Mouse (Mus musculus) forebrain, embryonic 16.5 days (tissue): Measurements from ENCODE around the gene Skiv2l. TPM values are rescaled to one million over a fixed set of nuclear protein-coding genes. Genes with fewer than 3 reads are reported as not detected.

Source experiments
- ATAC-seq: fragments of 200-750 bp; cut with Nextera tagmentation; 2 replicates; pipeline ENCODE4 v1.8.0; 2017; ENCODE audit warnings: mild to moderate bottlenecking, moderate library complexity
- H3K27ac ChIP-seq: fragments of 300-500 bp; sonication (generic); 2 replicates; pipeline ENCODE4 v1.5.1; 2014; ENCODE audit warnings: low read length, control low read depth
- H3K27me3 ChIP-seq: fragments of 300-500 bp; sonication (generic); replicated peaks from 2 replicates; pipeline ENCODE4 v1.6.1; 2014; ENCODE audit warnings: low read length; ENCODE audit not compliant: control insufficient read depth, insufficient read depth
- H3K36me3 ChIP-seq: fragments of 300-500 bp; sonication (generic); 2 replicates; pipeline ENCODE4 v1.6.1; 2014; ENCODE audit not compliant: control insufficient read depth, insufficient read depth
- H3K4me1 ChIP-seq: fragments of 300-500 bp; sonication (generic); replicated peaks from 2 replicates; pipeline ENCODE4 v1.6.1; 2014; ENCODE audit warnings: low read length; ENCODE audit not compliant: control insufficient read depth, insufficient read depth
- H3K4me2 ChIP-seq: fragments of 300-500 bp; sonication (generic); 2 replicates; pipeline ENCODE4 v1.6.1; 2014; ENCODE audit warnings: mild to moderate bottlenecking, low read length, control low read depth
- H3K4me3 ChIP-seq: fragments of 300-500 bp; sonication (generic); replicated peaks from 2 replicates; pipeline ENCODE4 v1.5.1; 2014; ENCODE audit warnings: mild to moderate bottlenecking, low read length, control low read depth
- H3K9ac ChIP-seq: fragments of 300-500 bp; sonication (generic); replicated peaks from 2 replicates; pipeline ENCODE4 v1.6.1; 2014; ENCODE audit warnings: low read depth, low read length, control low read depth
- H3K9me3 ChIP-seq: fragments of 300-500 bp; sonication (generic); 2 replicates; pipeline ENCODE4 v1.6.1; 2016; ENCODE audit warnings: low read length; ENCODE audit not compliant: control insufficient read depth
- WGBS: fragments of 180-500 bp; shearing (Covaris S2); extraction: QIAGEN DNeasy Blood & Tissue Kit; methylation state at CpG from one replicate; pipeline ENCODE4 v1.1.7; 2014; 5-methylcytosine and 5-hydroxymethylcytosine counted together
- polyA plus RNA-seq: library from polyadenylated mRNA; unstranded; fragments of >200 nt; fragmentation: Nextera tagmentation; extraction: Ambion mirVana; gene quantifications from 2 replicates; pipeline ENCODE4 v1.2.1, GENCODE M21; 2015

The Skiv2l gene
- polyA plus RNA-seq, 1 experiment from 2014 or later, result 65.6 TPM

DNA sequence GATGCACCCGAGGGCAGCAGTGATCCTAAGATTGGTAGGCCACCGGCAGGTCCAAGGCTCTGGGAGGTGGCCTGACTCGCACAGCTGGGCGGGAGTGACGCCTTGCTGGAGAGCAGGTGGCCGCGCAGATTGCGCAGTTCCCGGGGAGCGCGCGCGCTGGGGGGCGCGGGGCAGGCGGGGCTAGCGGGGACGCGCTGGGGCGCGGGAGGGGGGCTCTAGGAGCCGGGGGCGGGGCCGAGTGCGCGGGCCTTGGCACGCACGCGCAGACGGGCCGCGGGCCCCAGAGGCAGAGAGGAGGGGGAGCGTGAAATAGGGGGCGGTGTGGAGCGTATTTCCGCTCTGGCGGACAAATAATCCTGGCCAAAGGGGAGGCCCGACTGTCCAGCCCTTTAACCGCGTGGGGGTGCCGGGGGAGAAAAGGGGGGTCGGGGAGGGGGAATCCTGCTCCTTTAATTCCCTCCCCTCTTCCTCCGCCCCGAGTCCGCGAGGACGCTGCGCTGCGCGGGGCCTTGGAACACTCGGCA is 44.1 kb upstream of the Skiv2l start:
- H3K4me2 ChIP-seq, result peak overlapping the region; percentile 69
- H3K9ac ChIP-seq, result peak overlapping the region; percentile 93
- H3K4me3 ChIP-seq, result peak overlapping the region; percentile 55
- H3K36me3 ChIP-seq, result peaks cover 5% of the 10 kb centered on the region
- H3K4me1 ChIP-seq, result peaks cover 34% of the 10 kb centered on the region
- under 1% methylated on average over 31 of the region's 51 CpGs for WGBS
- H3K27me3 ChIP-seq, result no peaks in the 10 kb centered on the region
- peak; percentile 84 for ATAC-seq
- no peaks in the 10 kb centered on the region for H3K9me3 ChIP-seq
- peak overlapping the region; percentile 92 for H3K27ac ChIP-seq

DNA sequence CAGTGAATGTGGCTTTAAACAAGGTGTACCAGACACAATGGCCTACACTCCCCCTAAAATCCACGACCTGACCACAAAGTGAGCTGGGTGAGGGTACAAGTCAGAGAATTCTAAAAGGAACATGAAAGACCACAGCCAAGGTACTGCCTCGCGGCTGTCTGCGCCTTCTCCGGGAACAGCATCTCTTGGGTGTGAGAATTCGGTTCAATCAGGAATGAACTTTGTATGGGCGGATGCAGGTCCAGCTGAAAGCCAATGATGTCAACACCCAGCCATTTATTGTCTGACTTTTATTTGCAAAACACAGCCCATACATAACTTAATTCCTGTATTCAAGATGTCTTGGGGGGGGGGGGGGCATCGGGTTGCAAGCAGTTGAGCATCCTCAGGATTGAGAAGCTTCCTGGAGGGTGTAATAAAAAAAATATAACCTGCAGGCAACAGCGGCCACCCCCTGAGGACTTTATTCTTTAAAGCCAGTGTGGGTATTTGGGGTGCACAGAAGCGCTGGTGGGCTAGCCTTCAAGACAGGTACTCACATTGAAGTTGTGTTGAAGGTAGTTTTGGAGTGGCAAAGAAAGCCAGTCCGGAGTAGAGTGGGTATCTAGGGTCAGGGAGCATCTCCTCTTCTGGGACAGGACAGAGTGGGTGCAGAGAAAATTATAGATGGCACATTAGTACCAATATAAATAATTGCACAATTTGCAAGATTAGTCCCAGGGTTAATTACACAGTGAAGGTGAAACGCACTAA is 43.2 kb upstream of the Skiv2l start:
- no peak for ATAC-seq
- Histone ChIP-seq H3K9me3 (no peaks in the 10 kb centered on the region), H3K27ac (peak overlapping the region; percentile 75), H3K4me1 (peaks cover 34% of the 10 kb centered on the region), H3K27me3 (no peaks in the 10 kb centered on the region), H3K36me3 (peaks cover 5% of the 10 kb centered on the region), H3K4me2 (peak overlapping the region; percentile 56), H3K4me3 (peak overlapping the region; percentile 55), H3K9ac (peak overlapping the region; percentile 93)
- WGBS, result 70% methylated on average over 12 of the region's 12 CpGs

- Histone ChIP-seq H3K9ac (no peak overlapping the region), H3K4me2 (no peak overlapping the region), H3K4me3 (no peak overlapping the region), H3K27ac (no peak overlapping the region), H3K36me3 (peaks cover 3% of the 10 kb centered on the region), H3K4me1 (peaks cover 18% of the 10 kb centered on the region), H3K27me3 (no peaks in the 10 kb centered on the region), H3K9me3 (no peaks in the 10 kb centered on the region)
- ATAC-seq, result no peak
- 93% methylated on average over 2 of the region's 2 CpGs for WGBS
Measured at GRCm38 (mm10) chr17:34891377-34891776, 41.4 kb upstream of the Skiv2l start.

GRCm38 (mm10) chr17:34890074-34890743 is 40.2 kb upstream of the Skiv2l start:
- WGBS, result 89% methylated on average over 12 of the region's 12 CpGs
- H3K36me3 ChIP-seq, result no peaks in the 10 kb centered on the region

GRCm38 (mm10) chr17:34887942-34888341 is 37.9 kb upstream of the Skiv2l start:
- H3K4me3 ChIP-seq, result no peak overlapping the region
- WGBS, result 85% methylated on average over 5 of the region's 5 CpGs
- no peaks in the 10 kb centered on the region for H3K4me1 ChIP-seq
- H3K27ac ChIP-seq, result no peak overlapping the region
- ATAC-seq, result no peak
- no peaks in the 10 kb centered on the region for H3K36me3 ChIP-seq
- no peak overlapping the region for H3K4me2 ChIP-seq
- 0 out of 2 replicates have a peak, but pooled peaks cover 3% of the 10 kb centered on the region for H3K27me3 ChIP-seq
- H3K9ac ChIP-seq, result no peak overlapping the region
- no peaks in the 10 kb centered on the region for H3K9me3 ChIP-seq

More at GRCm38 (mm10) chr17:34890074-34890743, 40.2 kb upstream of the Skiv2l start:
- no peaks in the 10 kb centered on the region for H3K9me3 ChIP-seq
- no peak overlapping the region for H3K9ac ChIP-seq
- no peak overlapping the region for H3K4me3 ChIP-seq
- no peaks in the 10 kb centered on the region for H3K27me3 ChIP-seq
- no peak overlapping the region for H3K4me2 ChIP-seq
- no peak for ATAC-seq
- no peak overlapping the region for H3K27ac ChIP-seq
- H3K4me1 ChIP-seq, result peaks cover 7% of the 10 kb centered on the region

DNA sequence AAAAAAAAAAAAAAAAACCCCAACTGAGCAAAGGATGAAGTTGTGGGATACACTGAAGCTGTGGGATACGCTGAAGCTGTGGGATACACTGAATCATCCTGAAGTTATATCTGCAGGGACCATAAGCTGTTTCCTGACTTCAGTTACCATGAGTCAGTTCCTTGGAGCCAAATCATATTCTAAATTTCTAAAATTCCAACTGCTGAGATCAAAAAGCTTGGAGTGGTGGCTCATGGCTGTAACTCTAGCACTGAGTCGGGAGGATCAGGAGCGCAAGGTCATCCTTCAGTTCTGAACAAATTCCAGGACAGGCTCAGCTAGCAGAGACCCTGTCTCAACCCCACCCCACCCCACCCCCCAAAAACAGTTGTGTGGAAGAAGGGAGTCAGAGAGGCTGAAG is 35.6 kb upstream of the Skiv2l start:
- WGBS, result 83% methylated on average over 3 of the region's 3 CpGs
- Histone ChIP-seq H3K9me3 (no peaks in the 10 kb centered on the region), H3K4me1 (no peaks in the 10 kb centered on the region), H3K36me3 (no peaks in the 10 kb centered on the region), H3K4me2 (no peak overlapping the region), H3K27me3 (0 out of 2 replicates have a peak, but pooled peaks cover 3% of the 10 kb centered on the region), H3K9ac (no peak overlapping the region), H3K4me3 (no peak overlapping the region), H3K27ac (no peak overlapping the region)
- no peak for ATAC-seq

DNA sequence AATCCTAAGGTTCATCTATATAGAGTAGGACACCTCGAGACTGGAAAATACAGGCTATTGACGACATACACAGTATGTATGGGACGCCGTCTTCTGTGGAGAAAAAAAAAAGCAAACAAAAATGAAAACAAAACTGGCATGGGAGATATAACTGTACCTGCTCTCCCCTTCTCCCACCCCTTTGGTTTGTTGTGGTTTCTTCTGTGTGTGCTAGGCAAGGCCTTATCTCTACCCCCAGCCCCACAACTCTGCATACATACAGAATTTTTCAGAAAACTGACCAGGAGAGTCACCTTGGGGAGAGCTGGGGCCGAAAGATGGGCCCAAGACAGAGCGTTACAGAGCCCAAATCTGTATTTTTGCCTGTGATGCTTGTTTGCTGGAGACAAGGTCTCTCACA is 34.7 kb upstream of the Skiv2l start:
- no peak overlapping the region for H3K27ac ChIP-seq
- ATAC-seq, result no peak
- 0 out of 2 replicates have a peak, but pooled peaks cover 3% of the 10 kb centered on the region for H3K27me3 ChIP-seq
- no peaks in the 10 kb centered on the region for H3K36me3 ChIP-seq
- H3K9me3 ChIP-seq, result no peaks in the 10 kb centered on the region
- H3K9ac ChIP-seq, result no peak overlapping the region
- WGBS, result 87% methylated on average over 6 of the region's 6 CpGs
- no peak overlapping the region for H3K4me2 ChIP-seq
- no peak overlapping the region for H3K4me3 ChIP-seq
- H3K4me1 ChIP-seq, result no peaks in the 10 kb centered on the region

GRCm38 (mm10) chr17:34883332-34883731 is 33.3 kb upstream of the Skiv2l start:
- H3K9me3 ChIP-seq, result no peaks in the 10 kb centered on the region
- ATAC-seq, result no peak
- H3K4me3 ChIP-seq, result no peak overlapping the region
- H3K4me1 ChIP-seq, result no peaks in the 10 kb centered on the region
- 0 out of 2 replicates have a peak, but pooled peaks cover 3% of the 10 kb centered on the region for H3K27me3 ChIP-seq
- 71% methylated on average over 3 of the region's 3 CpGs for WGBS
- no peak overlapping the region for H3K9ac ChIP-seq
- H3K36me3 ChIP-seq, result no peaks in the 10 kb centered on the region
- H3K27ac ChIP-seq, result no peak overlapping the region
- H3K4me2 ChIP-seq, result no peak overlapping the region

DNA sequence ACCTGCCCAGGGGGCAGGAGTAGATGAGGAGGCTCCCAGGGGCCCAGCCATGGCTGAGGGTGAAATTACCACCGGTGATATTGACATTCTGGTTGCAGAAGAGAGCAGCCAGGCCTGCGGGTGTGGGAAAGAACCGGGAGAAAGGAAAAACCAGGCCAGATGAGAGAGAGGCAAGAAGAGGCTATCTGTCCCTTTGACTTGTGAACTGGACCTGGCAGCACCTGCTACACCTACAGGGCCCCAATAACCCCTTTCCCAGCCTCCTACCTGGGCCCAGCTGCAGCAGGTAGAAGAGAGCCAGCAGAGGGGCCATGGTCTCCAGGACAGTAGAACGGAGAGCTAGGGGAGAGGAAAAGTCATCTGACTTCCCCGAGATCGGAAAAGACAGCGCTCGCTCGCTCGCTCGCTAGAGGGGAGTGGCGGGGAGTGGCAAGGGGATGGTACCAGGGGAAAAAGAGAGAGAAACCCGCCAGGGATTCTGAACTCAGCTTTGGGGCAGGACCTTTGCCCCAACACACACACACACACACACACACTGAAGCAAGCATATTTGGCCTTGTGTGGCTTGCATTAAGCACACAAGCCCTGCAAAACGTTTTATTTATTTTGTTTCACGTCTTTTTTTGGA is 31.8 kb upstream of the Skiv2l start, which contains the start of gene Gm20547:
Gene Gm20547, minus strand, starts transcription at position 360 of the 628 bp plus-strand sequence.
- ATAC-seq, result no peak
- H3K9ac ChIP-seq, result no peak within 1 kb of the TSS
- H3K9me3 ChIP-seq, result no peaks in the 10 kb centered on the region
- no peaks in the 10 kb centered on the region for H3K4me1 ChIP-seq
- 7% methylated on average over 15 of the region's 15 CpGs for WGBS
- H3K27ac ChIP-seq, result no peak within 1 kb of the TSS
- no peak within 1 kb of the TSS for H3K4me2 ChIP-seq
- no peak within 1 kb of the TSS for H3K4me3 ChIP-seq
- H3K36me3 ChIP-seq, result no peaks in the 10 kb centered on the region
- H3K27me3 ChIP-seq, result 0 out of 2 replicates have a peak, but pooled peaks cover 3% of the 10 kb centered on the region
